Mouse (Mus musculus) forebrain, embryonic 10.5 days (tissue): Measurements from ENCODE around the gene Hoxa9. TPM values are rescaled to one million over a fixed set of nuclear protein-coding genes. Genes with fewer than 3 reads are reported as not detected.

ENCODE experiments used
- DNase-seq: peaks from one replicate; pipeline ENCODE4 v3.0.0-alpha.2; 2017; ENCODE audit warnings: low spot score; ENCODE audit errors: extremely low spot score
- H3K27ac ChIP-seq: fragments of 300-500 bp; sonication (generic); 2 replicates; pipeline ENCODE4 v1.5.1; 2016; ENCODE audit warnings: mild to moderate bottlenecking
- H3K27me3 ChIP-seq: fragments of 300-500 bp; sonication (generic); 2 replicates; pipeline ENCODE4 v1.6.1; 2016; ENCODE audit warnings: mild to moderate bottlenecking; ENCODE audit not compliant: poor library complexity, severe bottlenecking
- H3K36me3 ChIP-seq: fragments of 300-500 bp; sonication (generic); replicated peaks from 2 replicates; pipeline ENCODE4 v1.6.1; 2016; ENCODE audit warnings: mild to moderate bottlenecking, moderate library complexity
- H3K4me1 ChIP-seq: fragments of 300-500 bp; sonication (generic); 2 replicates; pipeline ENCODE4 v1.6.1; 2016
- H3K4me3 ChIP-seq: fragments of 300-500 bp; sonication (generic); 2 replicates; pipeline ENCODE4 v1.5.1; 2016; ENCODE audit warnings: mild to moderate bottlenecking, moderate library complexity
- H3K9me3 ChIP-seq: fragments of 300-500 bp; sonication (generic); 2 replicates; pipeline ENCODE4 v1.6.1; 2016; ENCODE audit warnings: mild to moderate bottlenecking, moderate library complexity
- WGBS: fragments of 180-500 bp; shearing (Covaris S2); methylation state at CpG from one replicate; pipeline ENCODE4 v1.1.7; 2016; 5-methylcytosine and 5-hydroxymethylcytosine counted together
- polyA plus RNA-seq: library from polyadenylated mRNA; unstranded; fragments of >200 nt; fragmentation: Nextera tagmentation; extraction: Ambion mirVana; gene quantifications from 2 replicates; pipeline ENCODE4 v1.2.1, GENCODE M21; 2016

Hoxa9 gene
- polyA plus RNA-seq, 1 experiment from 2014 or later = not detected

DNA sequence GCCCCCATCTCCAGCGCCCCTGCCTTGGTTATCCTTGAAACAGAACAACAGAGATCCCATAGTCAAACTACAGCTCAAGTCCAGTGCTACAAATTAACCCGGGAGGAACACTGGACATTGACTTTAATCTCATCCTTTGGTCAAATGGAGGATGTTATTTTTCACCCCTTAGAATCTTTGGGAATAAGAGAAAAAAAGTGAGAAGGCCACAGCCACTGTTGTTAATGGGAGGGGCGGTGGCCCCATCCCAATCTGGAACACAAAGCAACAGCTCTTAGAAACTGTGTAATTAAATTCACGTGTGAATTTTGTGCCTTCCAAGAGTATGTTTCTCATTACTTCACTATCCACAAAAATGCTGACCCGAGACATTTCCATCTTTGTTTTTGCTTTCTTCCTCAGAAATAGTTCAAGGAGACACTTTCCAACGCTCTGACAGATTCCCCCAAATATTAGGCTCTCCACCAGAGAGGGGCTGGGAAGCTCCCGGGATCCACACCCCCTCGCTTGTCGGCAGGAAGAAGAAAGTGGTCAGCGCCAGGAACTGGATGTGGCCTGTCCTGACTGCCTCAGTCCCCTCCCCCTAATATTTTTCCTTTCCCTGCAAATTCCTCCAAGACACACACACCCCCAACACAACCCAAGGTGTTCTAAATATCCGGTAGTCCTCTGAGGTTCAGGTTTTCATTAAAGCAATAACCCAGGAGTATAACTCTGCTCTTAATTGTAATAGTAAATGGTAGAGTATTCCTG, 3.2 kb downstream of the Hoxa9 start:
- peaks cover 10% of the 10 kb centered on the region for H3K4me1 ChIP-seq
- no peak for DNase-seq
- WGBS = 1% methylated on average over 11 of the region's 11 CpGs
- H3K4me3 ChIP-seq = no peak overlapping the region
- no peaks in the 10 kb centered on the region for H3K36me3 ChIP-seq
- H3K27me3 ChIP-seq = peaks cover 100% of the 10 kb centered on the region
- no peak overlapping the region for H3K27ac ChIP-seq
- H3K9me3 ChIP-seq = no peaks in the 10 kb centered on the region

DNA sequence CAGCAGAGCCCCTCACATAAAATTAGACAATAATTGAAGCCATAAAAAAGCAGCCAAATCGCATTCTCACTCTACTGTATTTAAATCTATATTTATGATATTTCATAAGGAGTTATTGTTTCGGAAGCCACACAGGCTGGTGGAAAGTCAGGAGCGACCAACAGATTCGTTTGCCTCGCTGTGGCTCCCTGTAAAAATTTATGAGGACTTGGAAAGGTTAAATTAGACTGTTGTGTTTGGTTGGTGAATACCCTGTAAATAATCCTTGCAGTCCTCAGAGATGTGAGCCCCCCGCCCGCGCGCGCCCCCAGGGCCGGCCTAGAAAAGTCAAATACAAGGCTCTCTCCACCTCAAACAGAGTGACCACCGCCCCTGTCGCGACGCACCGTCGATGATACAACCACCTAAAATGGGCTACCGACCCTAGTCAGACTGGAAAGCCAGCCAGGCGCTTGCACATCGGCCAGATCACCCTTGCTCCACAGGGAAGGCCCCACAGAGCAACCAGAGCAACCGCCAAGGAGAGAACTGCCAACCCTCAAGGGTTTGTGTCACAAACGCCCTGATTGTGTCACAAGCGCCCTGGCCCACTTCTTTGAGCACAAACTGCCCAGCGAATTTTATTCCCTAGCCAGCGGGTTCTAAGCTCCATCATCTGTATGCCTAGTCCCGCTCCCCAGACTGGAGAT, 4.2 kb downstream of the Hoxa9 start:
- Histone ChIP-seq H3K9me3 (no peaks in the 10 kb centered on the region), H3K4me3 (no peak overlapping the region), H3K27ac (no peak overlapping the region), H3K4me1 (peaks cover 14% of the 10 kb centered on the region), H3K27me3 (peaks cover 100% of the 10 kb centered on the region), H3K36me3 (no peaks in the 10 kb centered on the region)
- no peak for DNase-seq
- WGBS = 3% methylated on average over 26 of the region's 26 CpGs

- no peak for DNase-seq
- Histone ChIP-seq H3K4me3 (no peak overlapping the region), H3K27ac (no peak overlapping the region), H3K9me3 (no peaks in the 10 kb centered on the region), H3K27me3 (peaks cover 100% of the 10 kb centered on the region), H3K4me1 (peaks cover 21% of the 10 kb centered on the region), H3K36me3 (no peaks in the 10 kb centered on the region)
- WGBS = 2% methylated on average over 69 of the region's 69 CpGs
Observed at GRCm38 (mm10) chr6:52225612-52226568, 5.0 kb downstream of the Hoxa9 start.

DNA sequence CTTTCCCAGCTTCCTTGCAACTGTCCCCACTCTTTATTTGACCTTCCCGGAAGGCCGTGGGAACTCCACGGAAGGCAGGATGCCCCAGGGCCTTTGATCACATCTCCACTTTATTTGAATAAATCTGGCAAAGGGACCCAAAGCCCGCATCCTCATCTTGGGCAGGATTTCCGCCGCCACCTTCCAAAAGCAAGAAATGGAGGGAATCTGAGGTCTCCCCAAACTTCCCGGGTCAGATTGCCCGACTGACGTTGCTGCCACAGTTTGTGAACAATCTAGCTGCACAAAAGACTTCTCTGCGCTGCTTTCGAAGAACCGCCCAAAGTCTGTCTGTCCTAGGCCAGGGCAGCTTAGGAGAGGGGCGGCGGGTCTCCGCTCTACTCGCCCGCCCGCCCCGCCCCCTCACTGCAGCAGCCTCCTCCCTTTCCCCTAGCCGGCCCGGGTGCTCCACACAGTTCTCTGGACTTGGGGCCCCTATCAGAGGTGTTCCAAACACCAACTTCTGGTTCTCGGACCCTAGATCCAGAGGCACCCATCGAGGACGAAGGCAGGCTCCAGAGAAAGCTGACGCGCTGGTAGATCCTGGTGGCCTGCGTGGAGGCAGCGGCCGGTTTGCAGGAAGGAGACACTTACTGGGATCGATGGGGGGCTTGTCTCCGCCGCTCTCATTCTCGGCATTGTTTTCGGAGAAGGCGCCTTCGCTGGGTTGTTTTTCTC, 5.8 kb downstream of the Hoxa9 start:
- 1% methylated on average over 36 of the region's 36 CpGs for WGBS
- Histone ChIP-seq H3K4me3 (no peak overlapping the region), H3K4me1 (peaks cover 16% of the 10 kb centered on the region), H3K9me3 (no peaks in the 10 kb centered on the region), H3K27me3 (peaks cover 100% of the 10 kb centered on the region), H3K27ac (no peak overlapping the region), H3K36me3 (no peaks in the 10 kb centered on the region)
- no peak for DNase-seq

- Histone ChIP-seq H3K27ac (no peak overlapping the region), H3K9me3 (no peaks in the 10 kb centered on the region), H3K4me1 (peaks cover 16% of the 10 kb centered on the region), H3K36me3 (no peaks in the 10 kb centered on the region), H3K4me3 (no peak overlapping the region), H3K27me3 (peaks cover 100% of the 10 kb centered on the region)
- DNase-seq = no peak
- WGBS = 2% methylated on average over 24 of the region's 24 CpGs
Observed at GRCm38 (mm10) chr6:52223939-52224760, 6.7 kb downstream of the Hoxa9 start.

- Histone ChIP-seq H3K27me3 (peaks cover 100% of the 10 kb centered on the region), H3K36me3 (no peaks in the 10 kb centered on the region), H3K4me3 (no peak overlapping the region), H3K4me1 (peaks cover 17% of the 10 kb centered on the region), H3K9me3 (no peaks in the 10 kb centered on the region), H3K27ac (no peak overlapping the region)
- no peak for DNase-seq
- WGBS = 9% methylated on average over 13 of the region's 13 CpGs
Observed at GRCm38 (mm10) chr6:52222729-52223128, 8.2 kb downstream of the Hoxa9 start.

GRCm38 (mm10) chr6:52221993-52222685, 8.8 kb downstream of the Hoxa9 start:
- Histone ChIP-seq H3K36me3 (no peaks in the 10 kb centered on the region), H3K4me3 (peak overlapping the region; percentile 53), H3K9me3 (no peaks in the 10 kb centered on the region), H3K27me3 (peaks cover 100% of the 10 kb centered on the region), H3K27ac (no peak overlapping the region), H3K4me1 (peaks cover 23% of the 10 kb centered on the region)
- 6% methylated on average over 21 of the region's 21 CpGs for WGBS
- DNase-seq = no peak

DNA sequence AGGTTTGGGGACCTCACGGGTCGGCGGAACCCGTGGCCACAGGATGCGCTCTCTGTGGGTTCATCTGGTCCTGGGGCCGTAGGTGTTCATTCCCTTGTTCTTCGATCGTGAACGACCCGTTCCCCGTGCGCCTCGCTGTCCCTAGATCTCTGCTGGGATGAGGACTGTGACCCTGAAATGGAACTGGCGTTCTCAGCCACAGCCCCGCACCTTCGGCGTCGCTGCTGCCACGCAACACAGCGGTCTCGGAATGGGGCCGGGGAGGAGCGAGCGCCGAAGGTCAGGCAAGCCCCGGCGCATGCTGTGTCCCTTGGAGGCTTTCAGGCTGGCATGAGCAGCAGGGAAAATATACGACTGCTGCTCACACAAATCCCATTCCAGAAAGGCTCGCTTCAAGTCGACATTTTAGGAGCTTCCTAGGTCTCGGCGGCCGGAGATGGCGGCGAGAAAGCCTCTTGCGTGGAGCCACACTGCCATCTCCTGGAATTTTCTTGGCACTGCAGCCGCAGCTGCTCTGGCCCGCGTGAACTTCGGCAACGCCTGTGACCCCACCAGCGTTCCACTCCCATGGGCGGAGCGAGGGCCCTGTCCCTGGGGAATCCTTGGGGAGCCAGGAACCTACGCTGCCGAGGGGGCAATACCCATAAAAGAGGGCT, 9.4 kb downstream of the Hoxa9 start, which contains the start of gene Hoxa7:
Gene Hoxa7, minus strand, starts transcription at position 518 of the 656 bp plus-strand sequence.
- under 1% methylated on average over 46 of the region's 46 CpGs for WGBS
- Histone ChIP-seq H3K4me3 (peak within 1 kb of the TSS; percentile 53), H3K9me3 (no peaks in the 10 kb centered on the region), H3K27me3 (peaks cover 100% of the 10 kb centered on the region), H3K36me3 (no peaks in the 10 kb centered on the region), H3K27ac (no peak within 1 kb of the TSS), H3K4me1 (peaks cover 29% of the 10 kb centered on the region)
- peak; percentile 85 for DNase-seq

DNA sequence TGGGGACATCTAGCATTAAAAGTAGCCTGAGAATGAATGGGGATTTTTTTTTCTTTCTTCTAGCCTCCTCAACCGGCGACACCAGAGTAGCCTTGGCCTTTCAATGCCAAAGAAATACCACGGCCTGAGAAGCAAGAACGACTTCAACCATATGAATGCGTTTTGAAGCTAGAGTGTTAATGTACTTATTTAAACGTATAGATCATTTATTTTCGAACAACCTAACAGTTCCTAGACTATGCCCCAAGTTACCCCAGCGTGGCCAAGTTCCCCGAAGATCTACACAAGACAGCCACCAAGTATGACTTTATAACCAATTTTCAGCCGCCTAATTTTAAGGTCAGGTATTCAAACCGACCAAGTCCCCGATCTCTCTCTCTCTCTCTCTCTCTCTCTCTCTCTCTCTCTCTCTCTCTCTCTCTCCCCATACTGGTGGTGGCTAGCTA, 10.0 kb downstream of the Hoxa9 start:
- peaks cover 27% of the 10 kb centered on the region for H3K4me1 ChIP-seq
- peaks cover 100% of the 10 kb centered on the region for H3K27me3 ChIP-seq
- no peak overlapping the region for H3K27ac ChIP-seq
- H3K9me3 ChIP-seq = no peaks in the 10 kb centered on the region
- H3K36me3 ChIP-seq = no peaks in the 10 kb centered on the region
- 8% methylated on average over 12 of the region's 12 CpGs for WGBS
- DNase-seq = no peak
- peak overlapping the region; percentile 53 for H3K4me3 ChIP-seq

DNA sequence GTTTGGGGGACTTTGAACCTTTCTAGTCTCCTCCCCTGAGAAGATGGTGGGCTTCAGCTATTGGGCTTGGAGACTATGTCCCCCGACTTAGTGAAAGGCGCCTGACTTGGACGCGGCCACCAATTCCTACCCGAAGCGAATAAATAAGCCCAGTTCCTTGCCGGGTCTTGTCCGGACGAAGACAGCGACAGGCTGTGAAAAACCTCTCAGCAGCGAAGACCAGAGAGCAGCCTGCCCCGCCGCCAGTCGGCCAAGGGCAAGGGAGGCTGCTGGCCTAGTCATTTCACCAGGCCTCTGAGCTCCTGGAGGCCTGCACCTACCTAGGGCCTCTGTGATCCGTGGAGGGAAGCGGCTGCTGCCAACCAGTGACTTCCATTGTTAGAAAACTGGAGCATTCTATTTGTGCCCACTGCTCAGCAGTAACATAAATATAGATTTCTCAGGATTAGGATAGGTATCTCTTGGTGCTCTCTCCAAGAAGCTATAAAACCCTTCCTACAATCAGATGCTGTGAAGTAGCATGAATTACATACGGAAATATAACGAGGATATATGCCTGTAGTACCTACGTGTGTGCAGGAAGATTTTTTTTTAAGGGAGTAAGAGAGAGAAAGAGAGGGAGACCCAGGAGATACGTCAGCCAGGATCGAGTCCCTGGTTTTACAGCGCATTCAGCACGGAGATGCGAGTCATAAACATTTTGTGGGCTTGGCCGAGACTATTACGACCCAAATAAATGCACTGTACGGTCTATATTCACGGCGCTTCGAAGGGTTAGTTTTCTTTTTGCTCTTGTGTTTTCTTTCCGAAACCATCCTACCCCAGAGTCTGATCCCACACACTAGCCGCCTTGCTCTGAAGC, 10.7 kb downstream of the Hoxa9 start:
- 10% methylated on average over 32 of the region's 32 CpGs for WGBS
- DNase-seq = no peak

More for the DNA sequence above, 10.7 kb downstream of the Hoxa9 start:
- Histone ChIP-seq H3K9me3 (no peaks in the 10 kb centered on the region), H3K4me3 (no peak overlapping the region), H3K4me1 (peaks cover 26% of the 10 kb centered on the region), H3K27ac (no peak overlapping the region), H3K27me3 (peaks cover 100% of the 10 kb centered on the region), H3K36me3 (no peaks in the 10 kb centered on the region)
